Mouse (Mus musculus): ENCODE results near the gene Ccr1. TPM values are rescaled to one million over a fixed set of nuclear protein-coding genes. Genes with fewer than 3 reads are reported as not detected.

The Ccr1 gene
- total and polyA plus RNA-seq, 2 experiments from 2014 or later = 0.21 to 0.63 TPM

DNA sequence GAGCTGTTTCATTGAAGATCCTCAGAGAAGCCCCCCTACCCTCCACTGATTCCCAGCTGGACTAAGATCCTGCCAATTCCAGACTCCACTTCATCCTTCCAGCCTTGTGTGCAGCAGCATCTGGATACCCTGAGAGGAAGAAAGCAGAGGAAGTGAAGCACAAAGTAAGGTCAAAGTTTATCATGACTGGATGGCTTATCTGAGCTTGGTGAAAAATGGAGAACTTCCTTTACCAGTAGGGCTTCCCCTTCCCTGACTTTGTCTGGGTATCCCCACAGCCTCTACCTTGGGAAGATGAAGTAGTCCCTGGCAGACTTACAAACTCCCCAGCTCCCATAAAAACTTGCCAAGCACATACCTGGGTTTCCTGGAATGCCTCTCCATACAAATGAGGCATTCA, 27.9 kb downstream of the Ccr1 start:
- TF ChIP-seq CTCF (IDR thresholded peaks at IDR 0.05; ENCODE audit: low read depth) = no peak
- no peak overlapping the region for H3K4me3 ChIP-seq (ENCODE audit: low read length)
- DNase-seq (ENCODE audit: low spot score) (no peak), ATAC-seq (no peak)
- no peaks in the 10 kb centered on the region for H3K4me1 ChIP-seq (ENCODE audit: insufficient read depth, low read length)
- H3K4me2 ChIP-seq (ENCODE audit: low read depth, low read length) = no peak overlapping the region
- no peaks in the 10 kb centered on the region for H3K27me3 ChIP-seq (ENCODE audit: insufficient read depth, low read length)
- no peak overlapping the region for H3K9ac ChIP-seq (replicated peaks; ENCODE audit: low read length)
- H3K9me3 ChIP-seq (ENCODE audit: low read length) = no peaks in the 10 kb centered on the region
- H3K27ac ChIP-seq = no peak overlapping the region
- H3K36me3 ChIP-seq (ENCODE audit: insufficient read depth, low read length) = no peaks in the 10 kb centered on the region

DNA sequence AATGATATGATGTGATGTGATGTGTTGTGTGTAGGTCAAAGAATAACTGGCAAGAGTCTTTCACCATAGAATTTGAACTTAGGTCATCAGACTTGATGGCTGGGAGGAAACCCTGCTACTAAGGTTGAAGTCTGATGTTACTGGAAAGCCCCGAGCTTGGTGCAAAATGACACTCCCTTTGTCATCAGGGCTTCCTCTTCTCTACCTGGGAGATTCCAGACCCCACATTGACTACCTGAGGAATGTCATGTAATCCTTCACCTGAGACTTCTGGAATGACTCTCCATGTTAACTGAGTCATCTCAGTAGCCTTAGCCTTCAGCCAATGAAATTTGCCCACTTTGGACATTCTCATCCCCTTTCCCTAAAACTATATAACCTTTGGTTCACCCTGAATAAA, 28.3 kb downstream of the Ccr1 start:
- no peaks in the 10 kb centered on the region for H3K9me3 ChIP-seq (ENCODE audit: low read length)
- H3K4me3 ChIP-seq (ENCODE audit: low read length) = no peak overlapping the region
- no peak overlapping the region for H3K27ac ChIP-seq
- no peak for ATAC-seq
- no peaks in the 10 kb centered on the region for H3K27me3 ChIP-seq (ENCODE audit: insufficient read depth, low read length)
- WGBS = 72% methylated on average over 1 of the region's 1 CpGs
- no peak for DNase-seq (ENCODE audit: low spot score)
- no peak for TF ChIP-seq CTCF (IDR thresholded peaks at IDR 0.05; ENCODE audit: low read depth)
- no peak overlapping the region for H3K4me2 ChIP-seq (ENCODE audit: low read depth, low read length)
- H3K4me1 ChIP-seq (ENCODE audit: insufficient read depth, low read length) = no peaks in the 10 kb centered on the region
- no peaks in the 10 kb centered on the region for H3K36me3 ChIP-seq (ENCODE audit: insufficient read depth, low read length)
- H3K9ac ChIP-seq (replicated peaks; ENCODE audit: low read length) = no peak overlapping the region

DNA sequence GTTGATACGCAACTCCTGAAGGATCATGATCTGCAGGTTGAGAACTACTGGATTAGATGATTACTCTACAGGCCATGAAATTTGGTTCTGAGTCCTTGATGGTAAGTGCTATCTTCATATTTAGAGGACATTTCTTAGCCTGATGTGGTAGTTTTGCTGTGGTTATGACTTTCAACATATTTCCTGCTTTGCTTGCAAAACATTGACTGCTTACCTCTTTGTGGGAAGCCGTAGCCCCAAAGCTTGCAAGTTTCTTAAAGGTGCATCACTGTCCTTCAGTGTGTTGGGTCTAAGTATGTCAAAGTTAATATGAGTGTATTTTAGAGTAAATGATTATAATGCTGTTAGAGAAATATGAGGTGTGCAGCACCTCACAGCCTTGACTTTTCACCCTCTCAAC, 30.5 kb downstream of the Ccr1 start:
- H3K27me3 ChIP-seq (ENCODE audit: insufficient read depth, low read length) = no peaks in the 10 kb centered on the region
- H3K36me3 ChIP-seq (ENCODE audit: insufficient read depth, low read length) = no peaks in the 10 kb centered on the region
- no peak for TF ChIP-seq CTCF (IDR thresholded peaks at IDR 0.05; ENCODE audit: low read depth)
- H3K9me3 ChIP-seq (ENCODE audit: low read length) = no peaks in the 10 kb centered on the region
- 92% methylated on average over 2 of the region's 2 CpGs for WGBS
- no peak overlapping the region for H3K27ac ChIP-seq
- no peak overlapping the region for H3K4me2 ChIP-seq (ENCODE audit: low read depth, low read length)
- ATAC-seq = no peak
- no peak overlapping the region for H3K9ac ChIP-seq (replicated peaks; ENCODE audit: low read length)
- no peak for DNase-seq (ENCODE audit: low spot score)
- H3K4me3 ChIP-seq (ENCODE audit: low read length) = no peak overlapping the region
- H3K4me1 ChIP-seq (ENCODE audit: insufficient read depth, low read length) = no peaks in the 10 kb centered on the region

DNA sequence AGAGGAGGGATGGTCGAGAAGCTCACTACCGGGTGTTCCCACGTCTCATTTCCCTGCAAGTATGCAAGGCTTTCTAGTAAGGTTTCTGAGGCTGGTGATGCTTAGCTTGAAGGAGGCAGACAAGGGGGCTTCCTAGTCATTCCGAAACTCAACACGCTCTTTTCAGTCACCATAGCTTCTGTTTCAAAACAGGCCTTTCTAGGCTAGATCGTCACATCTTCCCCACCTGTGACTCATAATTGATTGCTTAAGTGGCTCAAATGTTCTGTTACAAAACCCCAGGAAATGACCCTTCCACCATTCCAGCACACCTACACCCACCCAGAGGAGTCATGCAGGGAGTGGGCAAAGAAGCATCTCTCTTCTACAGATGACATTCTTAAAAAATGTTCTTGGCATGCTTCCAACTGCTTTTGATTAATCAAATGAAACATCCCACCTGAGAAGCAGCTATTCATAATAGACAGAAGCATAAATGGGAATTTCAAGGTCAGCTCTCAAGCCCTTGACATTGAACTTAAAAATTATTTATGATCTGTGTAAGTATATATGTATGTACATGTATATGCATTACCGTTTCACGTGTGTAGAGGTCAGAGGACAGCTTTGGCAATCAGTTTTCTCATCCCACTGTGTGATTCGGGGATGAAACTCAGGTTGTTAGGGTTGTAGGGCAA, 31.8 kb downstream of the Ccr1 start:
- DNase-seq (ENCODE audit: low spot score) (no peak), ATAC-seq (no peak)
- H3K4me2 ChIP-seq (ENCODE audit: low read depth, low read length) = no peak overlapping the region
- no peak overlapping the region for H3K9ac ChIP-seq (replicated peaks; ENCODE audit: low read length)
- H3K36me3 ChIP-seq (ENCODE audit: insufficient read depth, low read length) = no peaks in the 10 kb centered on the region
- WGBS = 87% methylated on average over 9 of the region's 9 CpGs
- H3K4me1 ChIP-seq (ENCODE audit: insufficient read depth, low read length) = no peaks in the 10 kb centered on the region
- H3K9me3 ChIP-seq (ENCODE audit: low read length) = no peaks in the 10 kb centered on the region
- no peak overlapping the region for H3K4me3 ChIP-seq (ENCODE audit: low read length)
- TF ChIP-seq CTCF (IDR thresholded peaks at IDR 0.05; ENCODE audit: low read depth) = no peak
- no peaks in the 10 kb centered on the region for H3K27me3 ChIP-seq (ENCODE audit: insufficient read depth, low read length)
- H3K27ac ChIP-seq = no peak overlapping the region

DNA sequence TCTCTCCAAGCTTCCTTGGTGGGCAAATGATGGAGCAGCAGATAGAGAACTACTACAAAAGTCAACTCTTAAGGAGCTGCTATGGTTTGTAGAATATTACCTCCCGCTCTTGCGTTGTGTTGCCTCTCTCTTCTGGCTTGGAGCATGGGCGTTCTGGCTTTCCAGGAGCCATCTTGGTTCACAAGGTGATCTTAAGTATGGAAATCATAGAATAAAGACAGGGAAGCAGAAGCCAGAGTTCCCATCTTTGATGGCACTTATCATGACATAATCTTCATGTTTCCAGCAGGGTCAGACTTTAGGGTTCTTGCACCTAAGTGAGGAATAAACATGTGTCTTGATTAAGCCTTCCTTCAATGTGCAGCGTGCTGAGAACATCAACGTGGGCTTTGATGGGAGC, 32.7 kb downstream of the Ccr1 start:
- Histone ChIP-seq H3K27ac (no peak overlapping the region), H3K4me2 (ENCODE audit: low read depth, low read length) (no peak overlapping the region), H3K9ac (replicated peaks; ENCODE audit: low read length) (no peak overlapping the region), H3K36me3 (ENCODE audit: insufficient read depth, low read length) (no peaks in the 10 kb centered on the region), H3K27me3 (ENCODE audit: insufficient read depth, low read length) (no peaks in the 10 kb centered on the region), H3K4me3 (ENCODE audit: low read length) (no peak overlapping the region), H3K9me3 (ENCODE audit: low read length) (no peaks in the 10 kb centered on the region), H3K4me1 (ENCODE audit: insufficient read depth, low read length) (no peaks in the 10 kb centered on the region)
- 88% methylated on average over 5 of the region's 5 CpGs for WGBS
- no peak for ATAC-seq
- TF ChIP-seq CTCF (IDR thresholded peaks at IDR 0.05; ENCODE audit: low read depth) = no peak
- DNase-seq (ENCODE audit: low spot score) = no peak

DNA sequence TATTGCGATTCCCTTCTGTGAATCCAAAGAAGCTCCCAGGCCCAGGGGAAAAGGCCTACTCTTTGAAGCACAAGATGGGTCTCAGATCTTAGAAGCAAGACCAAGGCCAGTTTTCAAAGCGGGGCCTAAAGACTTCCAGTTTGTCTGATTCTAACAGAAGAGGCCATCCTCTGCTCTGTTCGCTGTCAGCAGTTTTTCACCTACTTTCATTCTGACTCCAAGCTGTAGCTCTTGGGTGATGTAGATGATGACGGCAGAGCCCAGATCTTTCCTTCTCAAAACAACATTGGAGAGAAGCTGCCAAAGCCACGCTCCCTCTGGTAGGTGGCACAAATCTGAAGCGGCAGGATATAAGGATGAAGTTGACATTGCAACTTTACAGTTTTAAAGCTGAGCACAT, 33.1 kb downstream of the Ccr1 start:
- Histone ChIP-seq H3K9me3 (ENCODE audit: low read length) (no peaks in the 10 kb centered on the region), H3K27ac (no peak overlapping the region), H3K4me1 (ENCODE audit: insufficient read depth, low read length) (no peaks in the 10 kb centered on the region), H3K9ac (replicated peaks; ENCODE audit: low read length) (no peak overlapping the region), H3K4me2 (ENCODE audit: low read depth, low read length) (no peak overlapping the region), H3K27me3 (ENCODE audit: insufficient read depth, low read length) (no peaks in the 10 kb centered on the region), H3K36me3 (ENCODE audit: insufficient read depth, low read length) (no peaks in the 10 kb centered on the region), H3K4me3 (ENCODE audit: low read length) (no peak overlapping the region)
- 95% methylated on average over 6 of the region's 6 CpGs for WGBS
- TF ChIP-seq CTCF (IDR thresholded peaks at IDR 0.05; ENCODE audit: low read depth) = no peak
- DNase-seq (ENCODE audit: low spot score) (no peak), ATAC-seq (no peak)

DNA sequence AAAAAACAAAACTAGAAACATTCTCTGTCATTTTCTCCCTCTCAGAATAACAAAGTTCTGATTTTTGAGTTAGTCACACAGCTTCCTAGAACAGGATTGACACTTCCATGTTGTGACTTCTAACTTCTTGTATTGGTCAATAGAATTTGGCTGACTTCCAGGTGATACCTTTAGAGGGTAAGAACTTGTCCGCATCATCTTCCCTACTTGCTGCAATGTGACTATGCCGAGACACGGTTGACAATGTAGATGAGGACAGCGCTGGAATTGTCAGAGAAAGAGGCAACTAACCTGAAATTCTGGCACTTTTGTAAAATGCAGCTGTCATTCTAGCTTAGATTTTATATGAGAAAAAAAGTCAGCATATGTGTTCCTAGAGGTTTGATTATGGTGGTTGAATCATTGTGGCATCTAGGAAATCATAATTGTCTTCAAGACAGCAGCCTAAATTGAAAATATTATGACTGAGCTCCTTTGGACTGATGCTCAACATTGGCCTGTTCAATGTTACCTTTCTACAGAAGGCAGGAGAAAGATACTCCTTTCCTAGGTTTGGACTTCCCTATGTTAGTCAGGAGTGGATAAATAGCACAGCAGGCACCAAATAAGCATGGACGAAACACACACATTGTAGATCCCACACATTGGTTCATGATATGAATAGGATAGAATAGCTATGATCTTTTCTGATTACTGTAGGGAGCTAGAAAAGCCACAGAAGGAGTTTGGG, 34.6 kb downstream of the Ccr1 start:
- ATAC-seq (no peak), DNase-seq (ENCODE audit: low spot score) (no peak)
- Histone ChIP-seq H3K27ac (no peak overlapping the region), H3K9me3 (ENCODE audit: low read length) (no peaks in the 10 kb centered on the region), H3K9ac (replicated peaks; ENCODE audit: low read length) (no peak overlapping the region), H3K4me1 (ENCODE audit: insufficient read depth, low read length) (no peaks in the 10 kb centered on the region), H3K36me3 (ENCODE audit: insufficient read depth, low read length) (no peaks in the 10 kb centered on the region), H3K27me3 (ENCODE audit: insufficient read depth, low read length) (no peaks in the 10 kb centered on the region), H3K4me2 (ENCODE audit: low read depth, low read length) (no peak overlapping the region), H3K4me3 (ENCODE audit: low read length) (no peak overlapping the region)
- TF ChIP-seq CTCF (IDR thresholded peaks at IDR 0.05; ENCODE audit: low read depth) = no peak
- 87% methylated on average over 5 of the region's 5 CpGs for WGBS

All from hindbrain, postnatal 0 days (tissue).